Mouse (Mus musculus): ENCODE data around the gene Pou3f3.

DNA sequence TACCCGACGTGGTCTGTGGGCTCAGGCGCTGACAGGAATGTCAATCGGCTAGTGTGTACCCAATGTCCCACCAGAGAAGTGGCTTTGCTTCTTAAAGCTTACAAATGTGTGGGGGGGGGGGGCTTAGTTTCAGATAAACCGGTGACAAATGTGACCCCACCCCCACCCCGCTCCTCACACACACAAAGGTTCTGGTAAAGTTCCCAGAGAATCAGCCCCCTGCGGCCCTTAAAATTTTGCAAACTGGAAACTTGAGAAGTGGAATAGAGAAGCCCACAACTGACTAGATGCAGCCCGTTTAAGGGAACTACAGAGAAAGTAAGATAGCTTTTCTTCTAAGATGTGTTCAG, 10.2 kb downstream of the Pou3f3 start:
- TF ChIP-seq POLR2A (IDR thresholded peaks at IDR 0.05; ENCODE audit: low read depth, low read length) (no peak), CTCF (IDR thresholded peaks at IDR 0.05; ENCODE audit: borderline replicate concordance, insufficient read depth, low read length) (no peak)
